Mouse (Mus musculus) CH12.LX (cell line): ENCODE results near the gene Baiap3. TPM values are rescaled to one million over a fixed set of nuclear protein-coding genes. Genes with fewer than 3 reads are reported as not detected.

Experiments
- DNase-seq: peaks from one replicate; pipeline ENCODE4 v3.0.0-alpha.2; 2013; ENCODE audit errors: extremely low read depth
- H3K27ac ChIP-seq: 2 replicates; pipeline ENCODE4 v1.5.1; 2012; ENCODE audit warnings: low read depth, mild to moderate bottlenecking, control low read depth, moderate library complexity; ENCODE audit not compliant: insufficient read depth
- H3K27me3 ChIP-seq: replicated peaks from 2 replicates; pipeline ENCODE3; 2012; ENCODE audit warnings: inconsistent platforms
- H3K36me3 ChIP-seq, 2 experiments: replicated peaks in 1 of 2; 2 replicates each; pipeline versions ENCODE3 to v1.6.1; 2012; ENCODE audit warnings: inconsistent platforms in 1 of 2, low read length in 1 of 2, mild to moderate bottlenecking in 1 of 2, mixed read lengths in 1 of 2, moderate library complexity in 1 of 2; ENCODE audit not compliant: control insufficient read depth in 1 of 2, insufficient read depth in 1 of 2
- H3K4me1 ChIP-seq, 2 experiments: 2 replicates each; pipeline ENCODE4 v1.6.1; 2012; ENCODE audit warnings: inconsistent platforms in 1 of 2, moderate library complexity in 1 of 2; ENCODE audit not compliant: insufficient read depth in 2 of 2, control insufficient read depth in 1 of 2
- H3K4me2 ChIP-seq: 2 replicates; pipeline ENCODE4 v1.6.1; 2012; ENCODE audit warnings: low read depth, mild to moderate bottlenecking, control low read depth; ENCODE audit not compliant: poor library complexity, insufficient read depth, severe bottlenecking
- H3K4me3 ChIP-seq, 3 experiments: fragments of 150-350 bp in 1 of 3; sonication (generic) in 1 of 3; replicated peaks in 1 of 3; 2 replicates each; pipeline versions ENCODE3 to v1.5.1; 2011 to 2012; ENCODE audit warnings: low read depth in 2 of 3, low read length in 2 of 3, mild to moderate bottlenecking in 2 of 3, moderate library complexity in 2 of 3, control low read depth in 1 of 3, improper control_type of control experiment in 1 of 3, inconsistent platforms in 1 of 3, mixed read lengths in 1 of 3; ENCODE audit not compliant: poor library complexity in 1 of 3
- H3K79me2 ChIP-seq: replicated peaks from 2 replicates; pipeline ENCODE4 v1.6.1; 2012; ENCODE audit warnings: mild to moderate bottlenecking, moderate library complexity; ENCODE audit not compliant: control insufficient read depth, poor library complexity, insufficient read depth, severe bottlenecking; ENCODE audit errors: extremely low read depth
- H3K9ac ChIP-seq: 2 replicates; pipeline ENCODE4 v1.6.1; 2012; ENCODE audit warnings: low read depth, mild to moderate bottlenecking, control low read depth, moderate library complexity; ENCODE audit not compliant: insufficient read depth
- H3K9me3 ChIP-seq: replicated peaks from 2 replicates; pipeline ENCODE3; 2012; ENCODE audit warnings: low read length, inconsistent platforms, mixed read lengths
- CHD1 ChIP-seq: IDR thresholded peaks from 2 replicates; pipeline ENCODE4 v1.6.1; 2012; ENCODE audit warnings: low read depth, low read length, improper control_type of control experiment, inconsistent platforms
- MAFK ChIP-seq: IDR thresholded peaks from 2 replicates; pipeline ENCODE4 v1.6.1; 2011; ENCODE audit warnings: low read length, improper control_type of control experiment; ENCODE audit not compliant: insufficient replicate concordance
- SIN3A ChIP-seq: IDR thresholded peaks from 2 replicates; pipeline ENCODE4 v1.6.1; 2012; ENCODE audit warnings: low read length, improper control_type of control experiment, inconsistent platforms
- USF1 ChIP-seq: IDR thresholded peaks from 2 replicates; pipeline ENCODE4 v1.6.1; 2014; ENCODE audit warnings: low read depth, mild to moderate bottlenecking, inconsistent platforms, low read length, improper control_type of control experiment
- ZMIZ1 ChIP-seq: IDR thresholded peaks from 2 replicates; pipeline ENCODE4 v1.6.1; 2012; ENCODE audit warnings: low read depth, mild to moderate bottlenecking, inconsistent platforms, low read length, improper control_type of control experiment
- dilution Hi-C: fragments of 300-500 bp; cut with MboI; formaldehyde crosslinking; loops from 2 replicates; pipeline ENCODE4 v1.14.3; 2020; ENCODE audit warnings: low sequenced_read_pairs; ENCODE audit not compliant: extremely low pct_unique_long_range_greater_than_20kb, extremely low pct_ligation_motif_present
- in situ Hi-C: fragments of 300-500 bp; cut with MboI; formaldehyde crosslinking; loops from 3 replicates; pipeline ENCODE4 v1.14.3; 2019; ENCODE audit warnings: low sequenced_read_pairs, low pct_ligation_motif_present, low pct_unique_long_range_greater_than_20kb, mixed read lengths
- polyA plus RNA-seq: library from polyadenylated mRNA; unstranded; fragments of >175 nt; gene quantifications from 2 replicates; pipeline ENCODE4 v1.2.1, GENCODE M21; 2012; ENCODE audit warnings: low read depth; ENCODE audit not compliant: insufficient read length
- total RNA-seq, 2 experiments: library from RNA; depleted of rRNA; stranded (reverse); fragments of 300-350 nt in 1 of 2; fragments of >200 nt in 1 of 2; gene quantifications; 2 replicates each; pipeline ENCODE4 v1.2.3; 2012 to 2014

Baiap3 gene
- total and polyA plus RNA-seq, 3 experiments: 0.19 to 0.21 TPM; not detected in 1

GRCm38 (mm10) chr17:25202401-25202800 lies 53.8 kb downstream of the Baiap3 start:
- no peaks in the 10 kb centered on the region; a peak in 1 of 4 replicates for H3K4me1 ChIP-seq
- H3K27me3 ChIP-seq: no peaks in the 10 kb centered on the region
- no peak for TF ChIP-seq CHD1
- TF ChIP-seq USF1: no peak
- no peak for TF ChIP-seq ZMIZ1
- TF ChIP-seq MAFK: no peak
- no peak for TF ChIP-seq SIN3A
- no peaks in the 10 kb centered on the region; the same call in 1 of the 2 replicates for H3K79me2 ChIP-seq
- H3K4me3 ChIP-seq: no peak overlapping the region
- H3K9me3 ChIP-seq: no peaks in the 10 kb centered on the region
- H3K9ac ChIP-seq: no peak overlapping the region
- in situ Hi-C loops: no loop called here
- no peak for DNase-seq
- peaks cover 55 to 81% of the 10 kb centered on the region in 2 experiments for H3K36me3 ChIP-seq
- H3K27ac ChIP-seq: no peak overlapping the region
- dilution Hi-C loops: no loop called here
- H3K4me2 ChIP-seq: no peak overlapping the region

Other genes with a start within 250 kb of the Baiap3 start
Only the 20 nearest of the 22 such genes appear.
- gene Ift140, start 240.3 kb downstream of the Baiap3 start, total RNA-seq (2012; rRNA removed): 16.6 and 24.4 TPM in 2 replicates
- gene Ift140, start 240.3 kb downstream of the Baiap3 start, total RNA-seq (2014; rRNA removed): 26.4 and 27.0 TPM in 2 replicates
- gene Ift140, start 240.3 kb downstream of the Baiap3 start, polyA plus RNA-seq: 33.4 and 34.8 TPM in 2 replicates
- gene Tmem204, start 172.8 kb downstream of the Baiap3 start, total RNA-seq (2012; rRNA removed): 0.08 TPM in 1 of 2 replicates, not detected in the other
- not detected in 2 replicates for gene Tmem204, start 172.8 kb downstream of the Baiap3 start, total RNA-seq (2014; rRNA removed)
- 1.6 and 1.9 TPM in 2 replicates for gene Tmem204, start 172.8 kb downstream of the Baiap3 start, polyA plus RNA-seq
- gene Telo2, start 140.4 kb downstream of the Baiap3 start, total RNA-seq (2012; rRNA removed): 28.4 and 42.5 TPM in 2 replicates
- 25.5 and 27.9 TPM in 2 replicates for gene Telo2, start 140.4 kb downstream of the Baiap3 start, total RNA-seq (2014; rRNA removed)
- gene Telo2, start 140.4 kb downstream of the Baiap3 start, polyA plus RNA-seq: 34.9 and 38.8 TPM in 2 replicates
- gene Ptx4, start 135.6 kb downstream of the Baiap3 start, total RNA-seq (2012; rRNA removed): not detected in 2 replicates
- not detected in 2 replicates for gene Ptx4, start 135.6 kb downstream of the Baiap3 start, total RNA-seq (2014; rRNA removed)
- gene Ptx4, start 135.6 kb downstream of the Baiap3 start, polyA plus RNA-seq: not detected in 2 replicates
- 11.6 and 12.6 TPM in 2 replicates for gene Clcn7, start 123.0 kb downstream of the Baiap3 start, total RNA-seq (2012; rRNA removed)
- 8.3 and 8.6 TPM in 2 replicates for gene Clcn7, start 123.0 kb downstream of the Baiap3 start, total RNA-seq (2014; rRNA removed)
- 14.2 and 14.3 TPM in 2 replicates for gene Clcn7, start 123.0 kb downstream of the Baiap3 start, polyA plus RNA-seq
- gene Ccdc154, start 93.9 kb downstream of the Baiap3 start, total RNA-seq (2012; rRNA removed): 0.04 and 0.08 TPM in 2 replicates
- gene Ccdc154, start 93.9 kb downstream of the Baiap3 start, total RNA-seq (2014; rRNA removed): not detected in 2 replicates
- gene Ccdc154, start 93.9 kb downstream of the Baiap3 start, polyA plus RNA-seq: not detected in 2 replicates
- not detected in 2 replicates for gene Gm38655, start 80.9 kb downstream of the Baiap3 start, total RNA-seq (2012; rRNA removed)
- not detected in 2 replicates for gene Gm38655, start 80.9 kb downstream of the Baiap3 start, total RNA-seq (2014; rRNA removed)
- not detected in 2 replicates for gene Gm38655, start 80.9 kb downstream of the Baiap3 start, polyA plus RNA-seq
- gene BC003965, start 71.8 kb downstream of the Baiap3 start, total RNA-seq (2012; rRNA removed): 18.7 and 22.3 TPM in 2 replicates
- 24.7 and 25.4 TPM in 2 replicates for gene BC003965, start 71.8 kb downstream of the Baiap3 start, total RNA-seq (2014; rRNA removed)
- gene BC003965, start 71.8 kb downstream of the Baiap3 start, polyA plus RNA-seq: 24.9 and 25.1 TPM in 2 replicates
- gene Unkl, start 68.0 kb downstream of the Baiap3 start, total RNA-seq (2012; rRNA removed): 11.4 and 12.0 TPM in 2 replicates
- 14.3 and 14.7 TPM in 2 replicates for gene Unkl, start 68.0 kb downstream of the Baiap3 start, total RNA-seq (2014; rRNA removed)
- 14.6 and 17.2 TPM in 2 replicates for gene Unkl, start 68.0 kb downstream of the Baiap3 start, polyA plus RNA-seq
- 24.0 and 27.0 TPM in 2 replicates for gene Gnptg, start 16.2 kb downstream of the Baiap3 start, total RNA-seq (2012; rRNA removed)
- gene Gnptg, start 16.2 kb downstream of the Baiap3 start, total RNA-seq (2014; rRNA removed): 20.7 and 22.1 TPM in 2 replicates
- 24.5 and 28.0 TPM in 2 replicates for gene Gnptg, start 16.2 kb downstream of the Baiap3 start, polyA plus RNA-seq
- 38.7 and 40.0 TPM in 2 replicates for gene Tsr3, start 16.2 kb downstream of the Baiap3 start, total RNA-seq (2012; rRNA removed)
- gene Tsr3, start 16.2 kb downstream of the Baiap3 start, total RNA-seq (2014; rRNA removed): 38.3 and 40.8 TPM in 2 replicates
- gene Tsr3, start 16.2 kb downstream of the Baiap3 start, polyA plus RNA-seq: 42.3 and 52.8 TPM in 2 replicates
- 356 and 455 TPM in 2 replicates for gene Ube2i, start 18.3 kb upstream of the Baiap3 start, total RNA-seq (2012; rRNA removed)
- gene Ube2i, start 18.3 kb upstream of the Baiap3 start, total RNA-seq (2014; rRNA removed): 731 and 764 TPM in 2 replicates
- 417 and 578 TPM in 2 replicates for gene Ube2i, start 18.3 kb upstream of the Baiap3 start, polyA plus RNA-seq
- 0.34 TPM in 1 of 2 replicates, not detected in the other for gene Prss34, start 42.0 kb upstream of the Baiap3 start, total RNA-seq (2012; rRNA removed)
- not detected in 2 replicates for gene Prss34, start 42.0 kb upstream of the Baiap3 start, total RNA-seq (2014; rRNA removed)
- gene Prss34, start 42.0 kb upstream of the Baiap3 start, polyA plus RNA-seq: not detected in 2 replicates
- gene Prss28, start 52.3 kb upstream of the Baiap3 start, total RNA-seq (2012; rRNA removed): not detected in 2 replicates
- not detected in 2 replicates for gene Prss28, start 52.3 kb upstream of the Baiap3 start, total RNA-seq (2014; rRNA removed)
- not detected in 2 replicates for gene Prss28, start 52.3 kb upstream of the Baiap3 start, polyA plus RNA-seq
- gene Prss29, start 62.3 kb upstream of the Baiap3 start, total RNA-seq (2012; rRNA removed): not detected in 2 replicates
- gene Prss29, start 62.3 kb upstream of the Baiap3 start, total RNA-seq (2014; rRNA removed): not detected in 2 replicates
- gene Prss29, start 62.3 kb upstream of the Baiap3 start, polyA plus RNA-seq: not detected in 2 replicates
- gene Tpsab1, start 89.2 kb upstream of the Baiap3 start, total RNA-seq (2012; rRNA removed): not detected in 2 replicates
- gene Tpsab1, start 89.2 kb upstream of the Baiap3 start, total RNA-seq (2014; rRNA removed): not detected in 2 replicates
- gene Tpsab1, start 89.2 kb upstream of the Baiap3 start, polyA plus RNA-seq: not detected in 2 replicates
- gene Tpsb2, start 109.9 kb upstream of the Baiap3 start, total RNA-seq (2012; rRNA removed): not detected in 2 replicates
- not detected in 2 replicates for gene Tpsb2, start 109.9 kb upstream of the Baiap3 start, total RNA-seq (2014; rRNA removed)
- not detected in 2 replicates for gene Tpsb2, start 109.9 kb upstream of the Baiap3 start, polyA plus RNA-seq
- not detected in 2 replicates for gene Tpsg1, start 112.9 kb upstream of the Baiap3 start, total RNA-seq (2012; rRNA removed)
- not detected in 2 replicates for gene Tpsg1, start 112.9 kb upstream of the Baiap3 start, total RNA-seq (2014; rRNA removed)
- not detected in 2 replicates for gene Tpsg1, start 112.9 kb upstream of the Baiap3 start, polyA plus RNA-seq
- gene Cacna1h, start 177.4 kb upstream of the Baiap3 start, total RNA-seq (2012; rRNA removed): 0.21 TPM in 1 of 2 replicates, not detected in the other
- 0.04 and 0.08 TPM in 2 replicates for gene Cacna1h, start 177.4 kb upstream of the Baiap3 start, total RNA-seq (2014; rRNA removed)
- gene Cacna1h, start 177.4 kb upstream of the Baiap3 start, polyA plus RNA-seq: 0.21 and 0.49 TPM in 2 replicates
- not detected in 2 replicates for gene Tekt4, start 198.3 kb upstream of the Baiap3 start, total RNA-seq (2012; rRNA removed)
- gene Tekt4, start 198.3 kb upstream of the Baiap3 start, total RNA-seq (2014; rRNA removed): not detected in 2 replicates
- not detected in 2 replicates for gene Tekt4, start 198.3 kb upstream of the Baiap3 start, polyA plus RNA-seq